ENCODE assay signal across 17 mouse cellular contexts in genomic region chr7:37267404-37267803, GRCm38 (mm10).
DNase-seq lines count a peak whose midpoint lies in the region; ATAC-seq and TF ChIP-seq lines count a peak whose summit lies in the region.
"Had no signal": no experiment of that assay in that cellular context is flagged by ENCODE, and none has a peak within 500 bp of the region (broad histone marks: within the 10 kb centered on the region; RNA-seq: fewer than 3 reads in every experiment).

No protein-coding gene starts in this region.

- ATAC-seq in midbrain, embryonic 11.5 days (ENCODE audit: low FRiP score) = no peak
- no peak for ATAC-seq in midbrain, embryonic 15.5 days (replicated peaks)
- ATAC-seq in stomach, postnatal 0 days (ENCODE audit: low FRiP score, low TSS enrichment) = no peak
- ATAC-seq: midbrain, embryonic 16.5 days had no signal

- no peaks in the 10 kb centered on the region for H3K27me3 ChIP-seq in kidney, adult 2 months (replicated peaks; ENCODE audit: control insufficient read depth, insufficient read depth, low read length)
- no peaks in the 10 kb centered on the region for H3K27me3 ChIP-seq in midbrain, embryonic 11.5 days (ENCODE audit: control insufficient read depth, insufficient read depth, low read length)
- H3K27me3 ChIP-seq in midbrain, embryonic 15.5 days (replicated peaks) = no peaks in the 10 kb centered on the region
- H3K27me3 ChIP-seq in MEL (ENCODE audit: control insufficient read depth in 1 of 2, insufficient read depth in 2 of 2, low read length in 2 of 2) = no peaks in the 10 kb centered on the region
- no peaks in the 10 kb centered on the region for H3K27me3 ChIP-seq in stomach, postnatal 0 days (ENCODE audit: control insufficient read depth, insufficient read depth, low read length)
- H3K27me3 ChIP-seq: embryonic facial prominence, embryonic 13.5 days; forebrain, embryonic 12.5 days; limb, embryonic 15.5 days; neural tube, embryonic 13.5 days had no signal

- H3K4me3 ChIP-seq in kidney, adult 2 months (ENCODE audit: insufficient read depth, low read depth, low read length) = no peak overlapping the region
- H3K4me3 ChIP-seq in midbrain, embryonic 11.5 days (ENCODE audit: low read depth, low read length) = no peak overlapping the region
- no peak overlapping the region for H3K4me3 ChIP-seq in midbrain, embryonic 15.5 days
- no peak overlapping the region for H3K4me3 ChIP-seq in MEL (ENCODE audit: control insufficient read depth in 1 of 2, insufficient read depth in 1 of 2, low read depth in 2 of 2, low read length in 2 of 2)
- no peak overlapping the region for H3K4me3 ChIP-seq in stomach, postnatal 0 days (ENCODE audit: low read depth, low read length)
- H3K4me3 ChIP-seq: embryonic facial prominence, embryonic 13.5 days; forebrain, embryonic 12.5 days; limb, embryonic 15.5 days; neural tube, embryonic 13.5 days had no signal

- no peak for TF ChIP-seq EP300 in MEL (IDR thresholded peaks at IDR 0.05; ENCODE audit: low read depth in 1 of 2, low read length in 2 of 2)
- no peak for TF ChIP-seq EP300 in stomach, postnatal 0 days (optimal IDR thresholded peaks at IDR 0.05)

- no peak overlapping the region for H3K9ac ChIP-seq in midbrain, embryonic 11.5 days (ENCODE audit: low read length)
- H3K9ac ChIP-seq in midbrain, embryonic 15.5 days = no peak overlapping the region
- H3K9ac ChIP-seq in MEL (ENCODE audit: control insufficient read depth, low read depth, low read length, poor library complexity, severe bottlenecking) = no peak overlapping the region
- no peak overlapping the region for H3K9ac ChIP-seq in stomach, postnatal 0 days (ENCODE audit: low read length)
- H3K9ac ChIP-seq: embryonic facial prominence, embryonic 13.5 days; forebrain, embryonic 12.5 days; hindbrain, embryonic 14.5 days; limb, embryonic 15.5 days; neural tube, embryonic 13.5 days had no signal

- H3K79me2 ChIP-seq in MEL (ENCODE audit: control insufficient read depth, insufficient read depth, low read length, poor library complexity) = no peaks in the 10 kb centered on the region

- TF ChIP-seq POLR2A in kidney, adult 2 months (IDR thresholded peaks at IDR 0.05; ENCODE audit: low read depth, low read length) = no peak
- TF ChIP-seq POLR2A in MEL (IDR thresholded peaks at IDR 0.05; ENCODE audit: control insufficient read depth in 1 of 2, insufficient read depth in 1 of 2, low read depth in 1 of 2, low read length in 2 of 2, poor library complexity in 1 of 2) = no peak

- 90% methylated on average over 4 of the region's 4 CpGs for WGBS in kidney, adult 2 months
- 88% methylated on average over 4 of the region's 4 CpGs for WGBS in midbrain, embryonic 11.5 days
- WGBS in midbrain, embryonic 15.5 days = 83% methylated on average over 4 of the region's 4 CpGs
- 81% methylated on average over 4 of the region's 4 CpGs for whole genome bisulfite sequencing in stomach, postnatal 0 days

- no peaks in the 10 kb centered on the region for H3K4me1 ChIP-seq in kidney, adult 2 months (ENCODE audit: control insufficient read depth, insufficient read depth, low read length)
- H3K4me1 ChIP-seq in midbrain, embryonic 11.5 days (ENCODE audit: control insufficient read depth, insufficient read depth, low read length) = no peaks in the 10 kb centered on the region
- H3K4me1 ChIP-seq in midbrain, embryonic 15.5 days = no peaks in the 10 kb centered on the region
- no peaks in the 10 kb centered on the region for H3K4me1 ChIP-seq in MEL (ENCODE audit: control insufficient read depth in 1 of 2, insufficient read depth in 2 of 2, low read length in 2 of 2)
- no peaks in the 10 kb centered on the region for H3K4me1 ChIP-seq in stomach, postnatal 0 days (replicated peaks; ENCODE audit: control insufficient read depth, insufficient read depth)
- H3K4me1 ChIP-seq: embryonic facial prominence, embryonic 13.5 days; forebrain, embryonic 12.5 days; limb, embryonic 15.5 days; neural tube, embryonic 13.5 days had no signal

- DNase-seq in kidney, adult 2 months = no peak
- no peak for DNase-seq in kidney, postnatal 14 days
- DNase-seq in midbrain, embryonic 11.5 days (ENCODE audit: low spot score, missing footprints) = peak; percentile 79
- DNase-seq in MEL (ENCODE audit: low read depth, low spot score) = peak; percentile 10
- no peak for DNase-seq in stomach, postnatal 0 days (ENCODE audit: low spot score)
- DNase-seq in c-Kit-positive CD71-positive TER-119-positive erythroid progenitor cells, embryonic 14.5 days (ENCODE audit: low spot score) = no peak
- DNase-seq: cerebellum, adult 8-10 months; lung, postnatal 4 days; thymus, postnatal 14 days had no signal

- no peaks in the 10 kb centered on the region for H3K36me3 ChIP-seq in kidney, adult 2 months (ENCODE audit: control insufficient read depth, insufficient read depth, low read length)
- no peaks in the 10 kb centered on the region for H3K36me3 ChIP-seq in midbrain, embryonic 11.5 days (ENCODE audit: control insufficient read depth, insufficient read depth, low read length)
- no peaks in the 10 kb centered on the region for H3K36me3 ChIP-seq in midbrain, embryonic 15.5 days (replicated peaks)
- H3K36me3 ChIP-seq in MEL (ENCODE audit: control insufficient read depth in 1 of 2, insufficient read depth in 2 of 2, low read length in 2 of 2) = no peaks in the 10 kb centered on the region
- H3K36me3 ChIP-seq in stomach, postnatal 0 days (ENCODE audit: control insufficient read depth, insufficient read depth, low read length) = no peaks in the 10 kb centered on the region
- H3K36me3 ChIP-seq: embryonic facial prominence, embryonic 13.5 days; forebrain, embryonic 12.5 days; G1E; limb, embryonic 15.5 days; neural tube, embryonic 13.5 days had no signal

- H3K27ac ChIP-seq in kidney, adult 2 months (ENCODE audit: insufficient read depth, low read depth, low read length) = no peak overlapping the region
- no peak overlapping the region for H3K27ac ChIP-seq in midbrain, embryonic 11.5 days (ENCODE audit: low read depth, low read length)
- no peak overlapping the region for H3K27ac ChIP-seq in midbrain, embryonic 15.5 days
- no peak overlapping the region for H3K27ac ChIP-seq in MEL (ENCODE audit: control insufficient read depth, low read depth, low read length)
- H3K27ac ChIP-seq in stomach, postnatal 0 days (replicated peaks) = no peak overlapping the region
- H3K27ac ChIP-seq: embryonic facial prominence, embryonic 13.5 days; forebrain, embryonic 12.5 days; hindbrain, embryonic 14.5 days; limb, embryonic 15.5 days; neural tube, embryonic 13.5 days had no signal

- H3K4me2 ChIP-seq in midbrain, embryonic 11.5 days = no peak overlapping the region
- H3K4me2 ChIP-seq in midbrain, embryonic 15.5 days = no peak overlapping the region
- H3K4me2 ChIP-seq in stomach, postnatal 0 days (replicated peaks; ENCODE audit: low read depth) = no peak overlapping the region
- H3K4me2 ChIP-seq: embryonic facial prominence, embryonic 13.5 days; forebrain, embryonic 12.5 days; hindbrain, embryonic 14.5 days; limb, embryonic 15.5 days; neural tube, embryonic 13.5 days had no signal

- TF ChIP-seq CTCF in kidney, adult 2 months (conservative IDR thresholded peaks at IDR 0.05; ENCODE audit: insufficient read depth, insufficient read length, low read depth, low read length) = peak; percentile 32; the same call in 1 of the 2 replicates
- peak in 2 of 3 experiments; percentile 23 to 39; a peak in 3 of 6 replicates for TF ChIP-seq CTCF in MEL (IDR thresholded peaks at IDR 0.05 in 2 of 3, conservative IDR thresholded peaks at IDR 0.05 in 1 of 3; ENCODE audit: control insufficient read depth in 1 of 3, insufficient read depth in 1 of 3, low read depth in 2 of 3, low read length in 3 of 3, poor library complexity in 1 of 3, severe bottlenecking in 1 of 3)
- TF ChIP-seq CTCF in stomach, postnatal 0 days (IDR thresholded peaks at IDR 0.05; ENCODE audit: low read depth) = peak; percentile 50

- peak; percentile 12 for TF ChIP-seq RAD21 in MEL (IDR thresholded peaks at IDR 0.05; ENCODE audit: low read depth, low read length)

- H3K9me3 ChIP-seq in midbrain, embryonic 11.5 days (ENCODE audit: control insufficient read depth, low read length) = no peaks in the 10 kb centered on the region
- no peaks in the 10 kb centered on the region for H3K9me3 ChIP-seq in midbrain, embryonic 15.5 days
- no peaks in the 10 kb centered on the region for H3K9me3 ChIP-seq in MEL (replicated peaks; ENCODE audit: insufficient read depth, low read length)
- H3K9me3 ChIP-seq in stomach, postnatal 0 days (ENCODE audit: control insufficient read depth, low read length) = no peaks in the 10 kb centered on the region
- H3K9me3 ChIP-seq: limb, embryonic 15.5 days; neural tube, embryonic 13.5 days had no signal

TF ChIP-seq in MEL, 35 proteins besides CTCF, POLR2A, EP300 and RAD21:
- no peak for TF ChIP-seq TBP (IDR thresholded peaks at IDR 0.05; ENCODE audit: low read depth, low read length)
- TF ChIP-seq SMC3 (IDR thresholded peaks at IDR 0.05; ENCODE audit: low read depth, low read length) = 0 out of 2 replicates have a peak, but pooled peaks have one; percentile 6
- TF ChIP-seq TCF12 (IDR thresholded peaks at IDR 0.05; ENCODE audit: low read depth, low read length) = no peak
TF ChIP-seq in MEL: peak in this region for 1.

Comparison
In these comparisons a context has a peak if more than half of its experiments do, and no peak if none do; other contexts are left out.
1. DNase-seq: peak in midbrain, embryonic 11.5 days (single experiment) and MEL (single experiment); none in kidney, adult 2 months (single experiment), kidney, postnatal 14 days (single experiment), stomach, postnatal 0 days (single experiment) and c-Kit-positive CD71-positive TER-119-positive erythroid progenitor cells, embryonic 14.5 days (single experiment).
2. Peak in every context shown above with its lines, with median percentiles within 50 percentile points of each other: CTCF ChIP-seq.